Mouse (Mus musculus) liver, postnatal 0 days (tissue): ENCODE data around the gene Rtcb.

Experiments used
- CTCF ChIP-seq: sonication (generic); IDR thresholded peaks from 2 replicates; pipeline ENCODE4 v1.5.1; 2016; ENCODE audit warnings: antibody characterized with exemption, low read depth
- EP300 ChIP-seq: IDR thresholded peaks from 2 replicates; pipeline ENCODE4 v1.6.1; 2016; ENCODE audit warnings: antibody characterized with exemption, low read depth, mild to moderate bottlenecking

- TF ChIP-seq EP300 (no peak), CTCF (no peak)
Observed at GRCm38 (mm10) chr10:85992412-85992811, 34.8 kb upstream of the Rtcb start.
